Mouse (Mus musculus) neutrophil, adult 5-6 weeks (primary cell): Measurements from ENCODE around the gene Cdh23. TPM values are rescaled to one million over a fixed set of nuclear protein-coding genes. Genes with fewer than 3 reads are reported as not detected.

ENCODE experiments used
- ATAC-seq: fragments of 151-379, 151-347 bp; 2 replicates; pipeline ENCODE4 v1.8.0; 2017; ENCODE audit warnings: mild to moderate bottlenecking, moderate TSS enrichment; ENCODE audit not compliant: insufficient number of reproducible peaks, poor library complexity, low FRiP score, severe bottlenecking; ENCODE audit errors: extremely low read depth
- total RNA-seq: library from RNA; stranded (forward); fragments of 200-1000 nt; gene quantifications from 2 replicates; pipeline ENCODE4 v1.2.3, GENCODE M21; 2017

Cdh23 gene
- total RNA-seq, 1 experiment from 2014 or later: 1.9 TPM

GRCm38 (mm10) chr10:60358776-60359175, 337.5 kb downstream of the Cdh23 start:
- ATAC-seq: no peak

DNA sequence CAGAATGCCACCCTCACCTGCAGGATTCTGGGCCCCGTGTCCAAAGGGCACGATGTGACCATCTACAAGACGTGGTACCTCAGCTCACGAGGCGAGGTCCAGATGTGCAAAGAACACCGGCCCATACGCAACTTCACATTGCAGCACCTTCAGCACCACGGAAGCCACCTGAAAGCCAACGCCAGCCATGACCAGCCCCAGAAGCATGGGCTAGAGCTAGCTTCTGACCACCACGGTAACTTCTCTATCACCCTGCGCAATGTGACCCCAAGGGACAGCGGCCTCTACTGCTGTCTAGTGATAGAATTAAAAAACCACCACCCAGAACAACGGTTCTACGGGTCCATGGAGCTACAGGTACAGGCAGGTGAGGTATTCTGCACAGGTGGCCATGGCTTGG, 338.4 kb downstream of the Cdh23 start:
- no peak for ATAC-seq

GRCm38 (mm10) chr10:60357441-60357840, 338.8 kb downstream of the Cdh23 start:
- no peak for ATAC-seq

DNA sequence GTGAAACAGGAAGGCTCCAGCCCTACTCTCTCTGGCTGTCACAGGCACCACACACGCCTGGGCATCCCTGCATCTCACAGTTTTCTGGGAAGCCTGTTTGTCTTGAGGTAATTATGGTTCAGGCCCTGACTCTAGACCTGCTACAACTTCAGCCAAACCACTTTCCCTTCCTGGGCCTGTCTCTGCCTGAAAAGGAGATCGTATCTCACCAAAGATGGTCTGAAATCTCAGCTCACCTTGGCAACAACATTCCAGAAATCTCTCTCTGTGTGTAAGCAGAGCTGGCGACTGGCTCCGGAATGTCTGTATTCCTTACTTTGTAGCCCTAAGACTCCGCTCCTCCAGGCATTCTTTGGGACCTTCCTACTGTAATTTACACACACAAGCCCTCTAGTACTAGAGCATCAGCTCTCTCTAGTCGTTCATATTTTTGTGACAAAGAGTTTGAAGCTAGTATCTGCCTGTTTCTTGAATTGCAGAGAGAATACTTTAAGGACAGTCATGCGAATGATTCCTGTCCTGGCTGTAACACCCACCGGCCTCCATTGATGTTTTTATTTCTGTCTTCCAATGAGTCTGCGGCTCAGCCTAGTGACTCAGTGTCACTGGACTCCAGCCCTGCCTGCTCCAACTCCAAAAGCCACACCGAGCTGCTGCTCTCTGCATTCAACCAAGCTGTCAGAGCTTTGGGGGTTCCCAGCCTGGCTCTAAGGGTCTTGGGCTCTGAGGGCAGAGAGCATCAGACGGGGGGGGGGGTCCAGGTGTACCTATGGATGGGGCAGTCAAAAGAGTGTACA, 341.2 kb downstream of the Cdh23 start:
- ATAC-seq: no peak

GRCm38 (mm10) chr10:60354003-60354325, 342.3 kb downstream of the Cdh23 start:
- no peak for ATAC-seq

DNA sequence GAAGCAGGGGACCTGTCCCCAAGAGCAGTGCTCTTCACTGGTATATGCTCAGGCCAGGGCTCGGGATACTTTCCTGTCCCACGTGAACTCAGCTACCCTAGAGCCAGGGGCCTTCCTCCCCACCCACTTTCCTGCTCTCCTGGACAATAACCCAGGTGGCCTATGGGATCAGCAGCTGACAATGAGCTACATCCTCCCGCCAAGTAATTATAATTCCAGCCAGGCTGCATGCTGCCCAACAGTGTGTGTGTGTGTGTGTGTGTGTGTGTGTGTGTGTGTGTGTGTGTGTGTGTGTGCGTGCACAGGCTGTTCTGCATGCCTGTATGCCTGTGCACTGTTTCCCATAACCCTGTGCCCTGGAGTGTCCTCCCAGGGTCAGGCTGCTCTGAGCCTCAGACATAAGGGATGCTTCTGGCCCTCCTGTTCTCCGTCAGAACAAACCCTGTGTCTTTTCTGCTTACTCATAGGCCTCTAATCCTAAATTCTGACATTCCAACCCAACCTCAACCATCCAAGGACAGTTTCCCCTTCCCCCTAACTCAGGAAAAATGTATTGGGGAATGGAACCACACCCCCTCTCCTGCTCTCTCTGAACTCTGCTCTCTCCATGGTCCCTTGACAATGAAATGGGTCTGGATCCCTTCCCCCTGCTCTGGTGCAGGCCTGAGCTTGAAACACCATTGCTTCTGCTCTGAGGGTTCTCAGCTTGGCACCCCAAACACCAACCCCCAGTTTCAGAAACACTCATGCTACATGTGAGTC, 342.9 kb downstream of the Cdh23 start:
- ATAC-seq: no peak

GRCm38 (mm10) chr10:60351761-60352455, 344.4 kb downstream of the Cdh23 start:
- peak; percentile 75 for ATAC-seq

DNA sequence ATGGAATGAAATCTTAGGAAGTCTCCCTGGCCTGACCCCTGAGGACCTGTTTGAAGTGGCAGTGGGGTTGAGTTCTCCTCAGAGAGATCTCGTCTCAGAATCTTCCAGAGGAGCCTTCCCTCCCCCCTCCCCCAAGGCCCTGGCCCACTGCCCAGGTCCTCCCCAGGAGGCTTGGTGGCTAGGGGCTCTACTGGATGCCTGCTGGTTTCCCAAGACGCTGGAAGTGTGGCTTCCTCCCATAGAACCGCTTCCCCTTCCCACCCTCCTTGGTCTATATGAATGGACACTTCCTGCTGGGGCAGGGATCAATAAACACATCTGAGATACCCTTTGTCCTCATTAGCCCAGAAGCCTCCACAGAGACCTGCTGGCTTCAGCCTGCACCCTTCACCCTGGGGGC, 345.0 kb downstream of the Cdh23 start:
- no peak for ATAC-seq

DNA sequence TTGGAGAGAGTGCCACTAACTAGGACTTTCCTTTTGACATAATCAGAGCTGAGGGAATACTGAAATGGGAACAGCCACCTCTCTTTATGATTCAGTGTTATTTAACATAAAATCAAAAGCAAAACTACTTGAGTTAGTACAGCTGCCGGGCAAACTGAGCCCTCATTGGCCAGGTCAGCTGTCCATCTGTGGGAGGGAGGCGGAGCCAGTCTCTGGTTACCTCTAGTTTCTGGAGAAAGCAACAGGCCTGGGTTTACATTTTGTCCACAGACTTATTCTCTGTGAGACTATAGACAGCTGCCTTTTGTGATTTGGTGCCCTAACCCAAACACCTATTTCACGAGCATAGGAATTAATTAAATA, 345.5 kb downstream of the Cdh23 start:
- ATAC-seq: peak; percentile 48

DNA sequence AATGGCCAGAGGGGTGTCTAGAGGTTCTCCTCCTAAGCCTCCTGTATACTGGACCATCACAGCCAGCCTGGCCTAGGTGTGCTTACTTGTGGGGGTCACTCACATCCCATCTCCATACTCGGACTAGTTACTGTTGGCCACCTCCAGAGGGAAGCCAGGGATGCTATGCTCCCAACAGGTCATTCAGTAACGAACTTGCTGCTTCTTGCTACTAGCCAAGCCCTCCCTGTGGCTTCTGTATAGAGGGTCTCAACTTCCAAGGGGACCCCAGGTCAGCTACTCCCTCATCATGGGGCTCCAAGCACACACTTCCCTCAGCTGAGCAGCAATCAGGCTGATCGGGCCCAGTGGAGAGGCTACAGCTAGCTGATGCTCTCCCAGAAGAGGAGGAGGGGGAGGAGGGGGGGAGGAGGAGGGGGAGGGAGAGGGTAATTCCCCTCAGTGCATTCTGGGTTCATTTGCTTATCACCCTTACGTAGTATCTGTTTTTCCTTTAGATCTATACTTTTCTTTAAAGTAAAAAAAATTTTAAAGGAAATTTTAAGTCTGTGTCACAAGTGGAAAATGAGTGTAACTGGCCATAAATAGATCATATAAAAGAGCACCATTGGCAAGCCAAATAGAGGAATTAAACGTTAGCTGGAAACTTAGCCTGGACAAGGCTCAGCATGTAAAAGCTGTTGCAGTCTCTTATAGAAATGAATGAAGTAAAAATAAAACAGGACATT, 346.0 kb downstream of the Cdh23 start:
- no peak for ATAC-seq

DNA sequence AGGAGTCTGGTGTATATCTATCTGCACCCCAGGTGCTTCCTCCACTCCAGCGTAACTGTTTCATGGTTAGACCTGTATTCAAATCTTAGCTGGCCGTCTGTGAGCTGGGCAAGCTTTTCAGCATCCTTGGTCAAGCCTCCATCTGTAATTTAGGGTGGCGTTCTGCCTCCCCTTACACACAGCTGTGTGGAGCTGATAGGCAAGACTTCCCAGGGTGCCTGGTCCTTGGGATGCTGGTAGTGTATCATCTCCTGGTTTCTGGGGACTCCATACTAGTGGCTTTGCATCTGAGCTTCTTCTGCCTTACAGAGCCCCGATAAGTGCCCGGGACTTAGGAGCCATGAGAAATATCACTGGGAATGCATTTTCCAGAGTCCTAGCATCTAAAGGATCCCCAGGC, 346.6 kb downstream of the Cdh23 start:
- no peak for ATAC-seq

DNA sequence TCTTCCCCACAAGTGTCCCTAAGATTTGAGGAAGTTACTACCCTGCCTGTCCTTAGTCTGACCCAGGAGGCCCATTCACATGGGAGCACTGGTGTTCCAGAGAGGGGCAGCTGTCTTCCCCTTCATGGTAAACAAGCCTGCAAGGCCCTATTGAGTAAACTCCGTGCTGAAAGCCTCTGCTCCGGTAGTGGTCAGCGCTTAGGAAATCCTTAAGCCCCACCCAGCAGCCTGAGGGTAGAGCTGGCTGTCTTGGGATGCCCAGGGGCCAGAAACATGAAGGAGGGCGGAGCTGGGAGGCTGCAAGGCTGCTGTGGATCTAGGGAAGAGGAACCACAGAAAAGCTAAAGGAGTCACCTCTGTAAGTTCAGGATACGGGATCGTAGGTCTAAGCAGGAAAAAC, 347.2 kb downstream of the Cdh23 start:
- ATAC-seq: peak; percentile 30

- no peak for ATAC-seq
Measured at GRCm38 (mm10) chr10:60347768-60348610, 348.3 kb downstream of the Cdh23 start.

DNA sequence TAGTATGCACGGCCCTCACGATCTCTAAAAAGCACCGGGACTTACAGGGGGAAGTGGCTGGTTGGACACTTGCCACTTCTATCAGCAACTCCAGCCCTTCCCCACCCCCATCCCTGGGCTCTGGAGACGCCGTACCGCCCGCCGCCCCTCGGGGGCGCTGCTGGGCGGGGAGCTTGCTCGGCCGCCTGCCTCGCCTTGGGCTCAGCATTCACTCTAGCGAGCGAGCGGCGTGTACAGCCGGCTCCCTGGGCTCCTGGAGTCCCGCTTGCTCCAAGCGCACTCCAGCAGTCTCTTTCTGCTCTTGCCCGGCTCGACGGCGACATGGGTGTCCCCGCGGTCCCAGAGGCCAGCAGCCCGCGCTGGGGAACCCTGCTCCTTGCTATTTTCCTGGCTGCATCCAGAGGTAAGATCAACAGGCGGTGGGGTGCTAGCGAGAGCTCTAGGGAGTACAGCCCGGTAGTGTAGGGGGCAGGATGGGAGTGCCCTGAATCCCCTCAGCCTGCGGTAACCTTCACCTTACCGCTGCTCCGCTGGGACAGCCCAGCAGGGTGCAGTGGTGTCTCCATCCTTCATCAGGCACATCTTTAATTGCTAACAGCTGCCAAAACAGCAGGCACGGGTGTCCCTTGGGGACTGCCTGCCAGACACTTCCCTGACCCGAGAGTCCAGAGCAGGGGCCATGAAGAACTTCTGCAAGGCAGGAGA, 349.4 kb downstream of the Cdh23 start, which contains the start of gene Vsir:
TSS of gene Vsir (plus strand) at position 151 of the 705 bp plus-strand sequence.
- peak; percentile 54 for ATAC-seq

- ATAC-seq: no peak
Measured at GRCm38 (mm10) chr10:60346056-60346455, 350.2 kb downstream of the Cdh23 start.

DNA sequence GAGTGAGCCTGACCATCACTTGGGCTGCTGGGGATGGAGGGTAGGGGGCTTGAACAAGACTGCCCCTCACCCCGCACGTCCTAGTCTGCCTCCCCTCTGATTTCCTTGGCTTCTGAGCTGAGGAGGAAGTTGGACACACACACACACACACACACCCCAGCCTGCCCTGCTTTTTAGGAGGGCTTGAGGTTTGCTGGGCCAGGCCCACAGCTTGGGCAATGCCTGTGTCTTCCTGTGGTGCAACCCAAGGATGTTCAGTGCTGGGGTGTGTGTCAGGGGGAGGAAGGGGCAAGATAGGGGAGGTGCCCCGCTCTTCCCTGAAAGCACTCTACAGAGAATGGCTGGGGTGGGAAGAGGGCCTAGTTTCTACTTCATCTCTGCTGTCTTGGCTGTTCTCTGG, 352.2 kb downstream of the Cdh23 start:
- ATAC-seq: peak; percentile 67

DNA sequence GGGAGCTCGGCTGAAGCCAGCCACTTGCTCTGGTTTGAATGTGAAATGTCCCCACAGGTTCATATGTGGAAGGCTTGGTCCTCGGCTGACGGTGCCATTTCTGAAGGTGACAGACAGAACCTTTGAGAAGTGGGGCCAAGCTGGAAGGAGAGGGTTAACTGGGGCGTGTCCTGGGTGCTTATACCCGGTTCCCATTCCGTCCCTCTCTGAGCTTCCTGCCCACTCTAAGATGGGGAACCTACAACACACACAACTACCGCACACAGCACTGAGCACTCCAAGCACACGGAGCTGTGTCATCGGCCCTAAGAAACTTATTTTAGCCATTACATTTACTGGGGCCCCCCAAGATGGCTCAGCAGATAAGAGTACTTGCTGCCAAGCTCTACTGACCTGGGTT, 354.8 kb downstream of the Cdh23 start:
- peak; percentile 47 for ATAC-seq

GRCm38 (mm10) chr10:60335021-60335420, 361.3 kb downstream of the Cdh23 start:
- no peak for ATAC-seq
